Mouse (Mus musculus): ENCODE results near the gene Stip1. TPM values are rescaled to one million over a fixed set of nuclear protein-coding genes. Genes with fewer than 3 reads are reported as not detected.
A peak's percentile ranks its signal among the peaks of the same experiment; 100 is the strongest.

Stip1 gene
- polyA plus RNA-seq, 1 experiment from 2014 or later: 104 TPM

DNA sequence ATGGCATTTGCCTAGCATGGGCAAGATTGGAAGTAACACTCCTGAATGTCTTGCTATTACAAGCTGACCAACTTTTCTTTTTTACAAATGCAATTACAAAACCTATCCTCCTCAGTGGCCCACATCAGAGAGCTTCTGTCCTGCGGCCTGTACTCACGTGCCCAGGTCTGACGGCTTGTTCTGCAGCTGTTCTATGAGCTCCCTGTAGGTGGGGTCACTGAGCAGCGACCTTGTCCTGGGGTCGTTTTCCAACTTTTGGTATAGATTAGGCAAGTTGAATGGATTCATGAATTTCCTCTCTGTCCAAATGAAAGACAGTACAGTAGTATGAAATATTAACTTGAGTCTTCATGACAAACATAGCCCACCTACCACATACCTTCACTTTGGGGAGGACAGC is 5.8 kb downstream of the Stip1 start:
- 84% methylated on average over 5 of the region's 5 CpGs for WGBS (ENCODE audit: insufficient replicate concordance)
- no peaks in the 10 kb centered on the region for H3K9me3 ChIP-seq (replicated peaks; ENCODE audit: control insufficient read depth, low read length)
- H3K4me3 ChIP-seq (ENCODE audit: low read depth, low read length): no peak overlapping the region
- peaks cover 15% of the 10 kb centered on the region for H3K4me1 ChIP-seq (ENCODE audit: control insufficient read depth, low read depth, low read length)
- H3K36me3 ChIP-seq (ENCODE audit: control insufficient read depth, insufficient read depth): peaks cover 45% of the 10 kb centered on the region
- no peak overlapping the region for H3K27ac ChIP-seq (ENCODE audit: low read length)
- ATAC-seq (ENCODE audit: low read depth): no peak
- no peak overlapping the region for H3K9ac ChIP-seq (ENCODE audit: low read depth, low read length)
- no peak overlapping the region for H3K4me2 ChIP-seq (ENCODE audit: low read depth, low read length)
- H3K27me3 ChIP-seq (ENCODE audit: control insufficient read depth, insufficient read depth, low read depth, low read length): no peaks in the 10 kb centered on the region

DNA sequence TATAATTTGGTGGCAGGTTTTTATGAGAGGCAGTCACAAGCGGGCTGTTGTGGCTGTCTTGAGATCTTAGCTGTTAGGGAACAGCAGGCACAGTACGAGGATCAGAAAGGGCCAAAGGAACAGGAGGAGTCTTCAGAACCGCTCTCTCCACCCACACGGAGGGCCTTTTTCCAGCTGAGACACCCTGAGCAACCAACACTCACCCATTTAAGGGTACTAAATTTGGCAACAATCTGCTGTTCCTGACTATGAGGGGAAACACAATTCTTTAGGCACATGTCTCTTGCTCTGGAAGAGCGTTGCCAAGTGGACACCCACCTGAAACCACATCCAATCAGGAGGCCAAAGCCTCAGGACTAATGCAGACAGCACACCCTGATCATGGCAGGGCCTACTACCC is 10.2 kb downstream of the Stip1 start:
- no peaks in the 10 kb centered on the region for H3K4me1 ChIP-seq (ENCODE audit: control insufficient read depth, low read depth, low read length)
- H3K9ac ChIP-seq (ENCODE audit: low read depth, low read length): no peak overlapping the region
- no peaks in the 10 kb centered on the region for H3K27me3 ChIP-seq (ENCODE audit: control insufficient read depth, insufficient read depth, low read depth, low read length)
- no peak overlapping the region for H3K4me3 ChIP-seq (ENCODE audit: low read depth, low read length)
- WGBS (ENCODE audit: insufficient replicate concordance): 90% methylated on average over 5 of the region's 5 CpGs
- H3K36me3 ChIP-seq (ENCODE audit: control insufficient read depth, insufficient read depth): peaks cover 66% of the 10 kb centered on the region
- no peaks in the 10 kb centered on the region for H3K9me3 ChIP-seq (replicated peaks; ENCODE audit: control insufficient read depth, low read length)
- H3K27ac ChIP-seq (ENCODE audit: low read length): no peak overlapping the region
- ATAC-seq (ENCODE audit: low read depth): no peak
- H3K4me2 ChIP-seq (ENCODE audit: low read depth, low read length): no peak overlapping the region

DNA sequence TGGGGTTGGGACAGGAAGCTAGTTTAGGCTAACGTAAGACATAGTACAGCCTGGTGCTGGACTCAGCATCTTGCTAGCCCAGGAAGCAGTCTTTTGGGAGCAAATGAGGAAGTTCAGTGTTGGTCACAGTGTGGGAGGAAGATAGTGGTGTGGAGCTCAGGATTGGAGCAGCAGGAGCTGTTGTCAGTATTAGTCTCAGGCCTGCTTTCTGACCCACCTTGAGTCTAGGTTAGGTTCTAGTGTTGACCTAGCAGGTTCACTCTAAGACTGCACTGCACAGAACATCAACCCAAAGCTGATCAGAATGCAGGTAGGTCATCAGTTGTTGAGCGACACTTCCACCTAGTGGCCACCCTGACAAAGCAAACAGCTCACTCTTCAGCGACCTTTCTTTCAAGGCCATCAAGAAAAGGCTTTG is 19.5 kb downstream of the Stip1 start:
- H3K9ac ChIP-seq (ENCODE audit: low read depth, low read length): no peak overlapping the region
- peak overlapping the region; percentile 66 for H3K4me2 ChIP-seq (ENCODE audit: low read depth, low read length)
- H3K27ac ChIP-seq (ENCODE audit: low read length): peak overlapping the region; percentile 90
- WGBS (ENCODE audit: insufficient replicate concordance): 15% methylated on average over 3 of the region's 3 CpGs
- H3K4me1 ChIP-seq (ENCODE audit: control insufficient read depth, low read depth, low read length): peaks cover 18% of the 10 kb centered on the region
- no peak for ATAC-seq (ENCODE audit: low read depth)
- H3K4me3 ChIP-seq (ENCODE audit: low read depth, low read length): peak overlapping the region; percentile 76; the same call in 1 of the 2 replicates
- H3K9me3 ChIP-seq (replicated peaks; ENCODE audit: control insufficient read depth, low read length): no peaks in the 10 kb centered on the region
- no peaks in the 10 kb centered on the region for H3K27me3 ChIP-seq (ENCODE audit: control insufficient read depth, insufficient read depth, low read depth, low read length)
- H3K36me3 ChIP-seq (ENCODE audit: control insufficient read depth, insufficient read depth): peaks cover 38% of the 10 kb centered on the region

DNA sequence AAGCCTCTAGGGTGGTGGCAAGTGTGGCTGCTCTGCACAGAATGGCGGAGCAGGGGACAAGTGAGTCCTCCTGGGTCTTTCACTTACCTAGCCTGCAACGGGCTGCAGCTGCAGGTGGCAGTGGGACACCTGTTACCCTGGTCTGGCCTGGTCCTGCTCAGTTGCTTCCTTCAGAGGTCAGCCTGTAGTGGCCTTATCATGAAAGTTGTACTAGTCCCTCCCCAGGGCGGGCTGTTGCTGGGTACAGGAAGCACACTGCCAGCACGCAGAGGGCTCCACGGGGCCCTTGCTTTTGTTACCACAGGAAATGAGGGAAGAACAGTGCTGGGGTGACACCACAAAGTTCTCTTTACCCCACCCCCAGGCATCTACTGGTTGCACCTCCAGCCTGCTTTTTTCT is 20.6 kb downstream of the Stip1 start, which contains the start of gene Fermt3:
Gene Fermt3 (minus strand): TSS at position 279 of the 400 bp plus-strand sequence.
- peaks cover 38% of the 10 kb centered on the region for H3K36me3 ChIP-seq (ENCODE audit: control insufficient read depth, insufficient read depth)
- peaks cover 18% of the 10 kb centered on the region for H3K4me1 ChIP-seq (ENCODE audit: control insufficient read depth, low read depth, low read length)
- WGBS (ENCODE audit: insufficient replicate concordance): 14% methylated on average over 5 of the region's 5 CpGs

DNA sequence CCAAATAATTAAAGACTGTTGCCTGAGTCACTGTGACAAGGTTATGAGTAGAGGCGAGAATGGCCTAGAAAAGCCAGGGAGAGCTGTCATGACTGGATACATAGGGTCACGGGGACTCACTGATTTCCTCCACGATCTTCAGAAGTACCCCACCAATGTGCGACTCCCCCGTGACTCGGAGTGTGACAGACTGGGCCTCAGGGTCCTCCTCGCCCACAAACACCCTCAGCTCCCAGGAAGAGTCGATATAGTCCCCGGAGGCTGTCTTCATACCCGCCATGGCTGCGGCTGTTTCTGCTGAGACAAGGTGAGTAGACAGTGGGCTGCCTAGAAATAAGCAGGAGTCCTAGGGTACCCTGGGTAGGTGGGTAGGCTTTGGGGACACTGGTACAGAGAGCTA is 21.2 kb downstream of the Stip1 start:
- Histone ChIP-seq H3K9ac (ENCODE audit: low read depth, low read length) (peak overlapping the region; percentile 82), H3K27me3 (ENCODE audit: control insufficient read depth, insufficient read depth, low read depth, low read length) (no peaks in the 10 kb centered on the region), H3K4me3 (ENCODE audit: low read depth, low read length) (peak overlapping the region; percentile 76), H3K36me3 (ENCODE audit: control insufficient read depth, insufficient read depth) (peaks cover 40% of the 10 kb centered on the region), H3K4me1 (ENCODE audit: control insufficient read depth, low read depth, low read length) (peaks cover 18% of the 10 kb centered on the region), H3K9me3 (replicated peaks; ENCODE audit: control insufficient read depth, low read length) (no peaks in the 10 kb centered on the region), H3K4me2 (ENCODE audit: low read depth, low read length) (peak overlapping the region; percentile 66), H3K27ac (ENCODE audit: low read length) (peak overlapping the region; percentile 90)
- ATAC-seq (ENCODE audit: low read depth): 0 out of 2 replicates have a peak, but pooled peaks have one; percentile 3
- WGBS (ENCODE audit: insufficient replicate concordance): 17% methylated on average over 11 of the region's 11 CpGs

More for the DNA sequence above, 20.6 kb downstream of the Stip1 start, which contains the start of gene Fermt3:
- Histone ChIP-seq H3K27me3 (ENCODE audit: control insufficient read depth, insufficient read depth, low read depth, low read length) (no peaks in the 10 kb centered on the region), H3K27ac (ENCODE audit: low read length) (peak within 1 kb of the TSS; percentile 90), H3K9me3 (replicated peaks; ENCODE audit: control insufficient read depth, low read length) (no peaks in the 10 kb centered on the region), H3K9ac (ENCODE audit: low read depth, low read length) (peak within 1 kb of the TSS; percentile 82), H3K4me2 (ENCODE audit: low read depth, low read length) (peak within 1 kb of the TSS; percentile 66), H3K4me3 (ENCODE audit: low read depth, low read length) (peak within 1 kb of the TSS; percentile 76)
- peak; percentile 81 for ATAC-seq (ENCODE audit: low read depth)

DNA sequence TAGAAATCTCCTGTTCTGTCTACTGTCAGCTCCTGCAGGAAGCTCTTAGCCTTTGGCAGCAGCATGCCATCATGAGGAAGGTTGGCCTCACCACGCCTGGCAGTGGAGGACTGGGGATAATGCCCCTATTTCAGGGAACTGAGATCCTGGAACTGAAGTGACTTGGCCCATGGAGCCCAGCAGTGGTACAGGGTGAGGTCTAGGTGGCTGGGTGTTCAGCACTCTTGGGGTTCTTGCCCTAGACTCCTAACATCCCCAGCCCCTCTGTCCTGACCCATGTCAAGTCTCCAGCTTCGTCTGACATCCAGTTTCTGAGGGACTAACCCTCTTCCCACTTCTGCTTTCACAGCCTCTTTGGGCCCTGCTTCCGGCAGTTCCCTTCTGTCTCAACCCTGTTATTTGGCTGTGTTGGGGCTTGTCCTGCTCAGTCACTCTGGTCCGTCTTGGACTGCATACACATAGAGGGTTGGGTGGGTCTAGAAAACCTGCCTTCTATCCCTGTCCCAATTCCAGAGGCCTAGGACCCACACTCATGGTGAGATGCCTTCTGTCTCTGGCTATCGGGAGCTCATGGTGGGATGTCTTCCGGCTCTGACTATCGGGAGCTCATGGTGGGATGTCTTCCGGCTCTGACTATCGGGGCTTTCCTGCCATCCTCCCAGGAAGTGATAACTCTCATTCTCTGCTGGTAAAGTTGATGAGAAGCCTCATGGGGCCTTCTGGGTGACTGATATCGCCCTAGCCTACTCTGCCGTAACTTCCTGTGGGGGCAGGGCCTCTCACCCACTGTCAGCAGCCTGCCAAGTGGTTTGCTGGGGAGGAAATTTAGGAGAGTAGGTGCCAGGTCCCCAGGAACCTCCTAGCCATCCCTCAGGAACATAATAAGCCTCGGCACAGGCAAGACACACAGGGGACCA is 22.0 kb downstream of the Stip1 start:
- Histone ChIP-seq H3K4me2 (ENCODE audit: low read depth, low read length) (peak overlapping the region; percentile 66), H3K36me3 (ENCODE audit: control insufficient read depth, insufficient read depth) (peaks cover 43% of the 10 kb centered on the region), H3K4me3 (ENCODE audit: low read depth, low read length) (peak overlapping the region; percentile 76), H3K27me3 (ENCODE audit: control insufficient read depth, insufficient read depth, low read depth, low read length) (no peaks in the 10 kb centered on the region), H3K4me1 (ENCODE audit: control insufficient read depth, low read depth, low read length) (peaks cover 18% of the 10 kb centered on the region), H3K27ac (ENCODE audit: low read length) (peak overlapping the region; percentile 90), H3K9me3 (replicated peaks; ENCODE audit: control insufficient read depth, low read length) (no peaks in the 10 kb centered on the region), H3K9ac (ENCODE audit: low read depth, low read length) (peak overlapping the region; percentile 82)
- 12% methylated on average over 12 of the region's 12 CpGs for WGBS (ENCODE audit: insufficient replicate concordance)
- peak; percentile 85 for ATAC-seq (ENCODE audit: low read depth)

DNA sequence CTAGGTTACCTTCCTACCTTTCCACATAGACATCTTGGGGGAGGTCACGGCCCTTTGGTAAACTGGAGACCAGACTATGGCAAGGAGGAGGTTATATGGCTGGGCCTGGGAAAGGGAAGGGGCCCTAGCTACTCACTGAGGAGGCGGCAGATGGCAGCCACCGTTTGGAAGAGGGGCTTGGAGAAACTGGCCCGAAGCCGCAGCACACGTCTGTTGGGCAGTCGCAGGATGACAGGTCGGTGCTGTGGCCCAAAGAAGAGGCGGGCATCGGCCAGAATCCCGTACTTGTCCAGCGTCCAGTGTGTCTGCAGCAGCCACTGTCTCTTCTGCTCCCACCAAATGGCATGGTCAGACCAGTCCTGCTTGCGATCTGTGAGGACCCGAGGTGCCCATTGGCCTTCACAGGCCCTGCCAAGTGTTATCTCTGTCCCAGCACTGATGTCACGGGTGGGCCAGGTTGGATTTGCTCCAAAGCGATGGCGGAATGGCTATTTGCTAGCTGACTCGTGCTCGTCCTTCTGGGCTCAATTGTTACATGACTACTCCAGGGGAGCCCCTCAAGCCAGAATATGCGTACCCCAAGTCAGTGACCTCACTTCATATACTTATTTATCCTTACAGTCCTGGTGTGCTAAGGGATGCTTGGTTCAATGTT is 25.2 kb downstream of the Stip1 start:
- H3K27me3 ChIP-seq (ENCODE audit: control insufficient read depth, insufficient read depth, low read depth, low read length): no peaks in the 10 kb centered on the region
- peaks cover 22% of the 10 kb centered on the region for H3K36me3 ChIP-seq (ENCODE audit: control insufficient read depth, insufficient read depth)

DNA sequence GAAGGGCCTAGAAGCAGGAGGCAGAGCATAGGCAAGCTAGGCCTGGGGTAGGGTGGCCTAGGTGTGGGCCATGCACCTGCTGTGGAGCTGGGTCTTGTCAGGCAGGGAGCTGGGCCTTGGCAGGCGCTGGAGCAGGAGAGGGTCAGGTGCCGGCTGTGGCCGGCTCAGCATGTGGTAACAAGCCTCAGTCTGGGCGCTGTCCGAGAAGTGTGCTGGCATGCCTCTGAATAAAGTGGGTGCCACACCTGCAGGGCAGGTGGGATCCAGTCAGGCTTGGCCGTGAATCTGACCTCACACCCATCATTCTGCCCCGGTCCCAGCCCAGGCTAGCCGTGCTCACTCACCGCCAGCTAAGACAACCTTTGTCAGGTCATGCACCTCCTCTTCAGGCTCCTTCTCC is 25.8 kb downstream of the Stip1 start:
- H3K9ac ChIP-seq (ENCODE audit: low read depth, low read length): no peak overlapping the region
- ATAC-seq (ENCODE audit: low read depth): no peak
- peaks cover 11% of the 10 kb centered on the region for H3K4me1 ChIP-seq (ENCODE audit: control insufficient read depth, low read depth, low read length)
- no peaks in the 10 kb centered on the region for H3K9me3 ChIP-seq (replicated peaks; ENCODE audit: control insufficient read depth, low read length)
- no peak overlapping the region for H3K4me3 ChIP-seq (ENCODE audit: low read depth, low read length)
- no peak overlapping the region for H3K4me2 ChIP-seq (ENCODE audit: low read depth, low read length)
- 92% methylated on average over 9 of the region's 9 CpGs for WGBS (ENCODE audit: insufficient replicate concordance)
- H3K36me3 ChIP-seq (ENCODE audit: control insufficient read depth, insufficient read depth): peaks cover 22% of the 10 kb centered on the region
- no peak overlapping the region for H3K27ac ChIP-seq (ENCODE audit: low read length)
- no peaks in the 10 kb centered on the region for H3K27me3 ChIP-seq (ENCODE audit: control insufficient read depth, insufficient read depth, low read depth, low read length)

More for the DNA sequence above, 25.2 kb downstream of the Stip1 start:
- H3K4me3 ChIP-seq (ENCODE audit: low read depth, low read length): no peak overlapping the region
- no peak overlapping the region for H3K9ac ChIP-seq (ENCODE audit: low read depth, low read length)
- ATAC-seq (ENCODE audit: low read depth): no peak
- H3K4me2 ChIP-seq (ENCODE audit: low read depth, low read length): no peak overlapping the region
- WGBS (ENCODE audit: insufficient replicate concordance): 89% methylated on average over 20 of the region's 20 CpGs
- no peak overlapping the region for H3K27ac ChIP-seq (ENCODE audit: low read length)
- peaks cover 11% of the 10 kb centered on the region for H3K4me1 ChIP-seq (ENCODE audit: control insufficient read depth, low read depth, low read length)
- H3K9me3 ChIP-seq (replicated peaks; ENCODE audit: control insufficient read depth, low read length): no peaks in the 10 kb centered on the region
